Mouse (Mus musculus): Measurements from ENCODE around the gene Ubqln4. TPM values are rescaled to one million over a fixed set of nuclear protein-coding genes. Genes with fewer than 3 reads are reported as not detected.

Ubqln4 gene
- 10 to 100 TPM; 79.9 to 81.8 TPM for total RNA-seq (2021)
- long read RNA-seq, transcript Ubqln4-201 (11 exons, 3,330 nt), result major isoform, 40 of 82 reads
- long read RNA-seq, partial matches to known transcripts, result 35 of 82 reads
- long read RNA-seq, other reads (novel, unspliced or antisense), result 7 of 82 reads

DNA sequence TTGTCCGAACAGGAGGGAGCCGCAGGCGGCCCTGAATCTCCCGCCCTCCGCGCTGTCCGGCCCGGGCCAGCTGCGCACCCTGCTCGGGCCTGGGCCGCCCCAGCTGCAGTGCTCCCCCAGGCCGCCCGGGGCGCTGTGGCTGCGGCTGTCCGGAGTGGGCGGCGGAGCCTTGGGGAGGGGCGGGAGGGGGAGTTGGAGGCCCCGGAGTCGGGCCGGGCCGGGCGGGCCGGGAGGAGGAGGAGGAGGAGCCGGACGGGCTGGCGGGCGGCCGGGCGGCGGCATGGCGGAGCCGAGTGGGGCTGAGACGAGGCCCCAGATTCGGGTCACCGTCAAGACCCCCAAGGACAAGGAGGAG is at the start of gene Ubqln4:
Gene Ubqln4, plus strand, starts transcription at position 234 of the 355 bp plus-strand sequence.
- peak; percentile 93 to 94 for DNase-seq (ENCODE audit: low spot score in 2 of 2)

DNA sequence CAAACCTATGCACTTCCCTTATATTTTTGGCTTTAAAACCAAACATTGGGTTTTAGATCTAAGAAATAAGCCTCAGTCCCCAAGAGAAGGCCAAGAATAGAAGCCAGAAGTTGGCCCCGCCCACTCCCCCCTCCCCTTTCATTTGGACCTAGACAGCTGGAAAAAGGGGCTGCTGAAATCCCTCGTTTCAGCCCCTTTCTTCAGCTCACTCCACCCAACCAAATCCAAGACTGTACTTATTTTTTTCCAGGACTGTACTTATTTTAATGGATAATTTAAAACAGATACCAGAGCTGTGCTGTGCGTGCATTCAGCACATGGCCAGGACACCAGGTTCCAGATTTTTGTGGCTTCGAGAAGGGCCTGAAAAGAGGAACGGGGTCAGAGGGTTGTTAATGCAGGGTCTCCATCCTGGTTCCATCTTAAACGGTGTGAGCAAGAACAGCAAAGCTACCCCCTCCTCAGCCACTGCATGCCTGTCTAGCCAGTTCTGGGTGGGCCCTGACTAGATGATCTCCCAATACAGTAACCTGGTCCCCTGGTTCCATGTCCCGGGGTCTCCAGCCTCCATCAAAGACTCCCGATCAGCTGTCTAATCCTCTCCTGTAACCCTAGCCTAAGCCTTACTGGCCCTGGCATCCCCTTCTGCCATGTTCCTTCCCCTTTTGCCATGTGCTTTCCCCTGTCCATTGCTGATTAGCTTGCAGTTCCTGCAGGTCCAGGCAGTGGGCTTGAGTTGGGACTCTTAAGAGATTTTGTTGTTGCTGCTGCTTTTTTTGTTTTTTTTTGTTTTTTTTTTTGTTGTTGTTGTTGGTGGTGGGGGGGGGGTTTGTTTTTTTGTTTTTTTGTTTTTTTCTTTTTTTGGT is 49.4 kb upstream of the Ubqln4 start:
- DNase-seq (ENCODE audit: low spot score in 2 of 2), result no peak

DNA sequence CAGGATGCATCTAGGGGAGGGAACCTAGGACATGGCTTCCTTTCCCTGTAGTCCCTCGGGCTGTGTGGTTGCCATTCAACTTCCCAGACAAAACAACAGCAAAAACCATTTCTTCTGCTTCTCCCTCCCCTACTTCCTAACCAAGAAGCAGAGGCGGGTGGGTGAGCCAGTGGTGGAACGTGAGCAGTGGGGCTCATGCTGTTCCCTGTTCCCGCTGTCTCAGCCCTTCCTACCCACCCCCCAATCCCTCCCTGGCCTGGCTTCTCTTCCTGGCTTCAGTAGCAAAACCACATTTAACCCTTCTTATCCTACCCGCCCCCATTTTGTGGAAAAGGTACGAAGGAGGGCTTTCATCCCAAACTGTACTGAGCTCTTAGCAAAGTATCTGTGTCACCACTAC is 48.5 kb upstream of the Ubqln4 start:
- DNase-seq (ENCODE audit: low spot score in 2 of 2), result no peak

DNA sequence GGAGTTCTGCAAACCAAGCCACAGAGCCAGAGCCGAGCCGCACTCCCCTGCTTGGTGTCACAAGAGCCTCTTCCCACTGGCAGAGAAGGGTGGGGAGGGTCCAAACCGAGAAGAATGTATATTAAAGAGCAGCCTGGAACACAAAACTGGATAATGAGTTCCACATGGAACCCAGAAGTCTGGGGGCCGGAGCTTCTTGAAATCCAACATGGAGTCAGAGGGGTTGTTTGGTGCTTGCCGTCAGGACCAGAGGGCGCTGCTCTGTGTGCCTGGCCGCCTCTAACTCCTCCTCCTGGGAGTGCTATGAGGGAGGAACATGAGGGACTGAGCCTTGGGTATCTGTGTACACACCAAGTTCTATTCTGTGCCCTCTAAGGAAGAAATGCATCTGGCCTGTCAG is 47.8 kb upstream of the Ubqln4 start:
- no peak for DNase-seq (ENCODE audit: low spot score in 2 of 2)

DNA sequence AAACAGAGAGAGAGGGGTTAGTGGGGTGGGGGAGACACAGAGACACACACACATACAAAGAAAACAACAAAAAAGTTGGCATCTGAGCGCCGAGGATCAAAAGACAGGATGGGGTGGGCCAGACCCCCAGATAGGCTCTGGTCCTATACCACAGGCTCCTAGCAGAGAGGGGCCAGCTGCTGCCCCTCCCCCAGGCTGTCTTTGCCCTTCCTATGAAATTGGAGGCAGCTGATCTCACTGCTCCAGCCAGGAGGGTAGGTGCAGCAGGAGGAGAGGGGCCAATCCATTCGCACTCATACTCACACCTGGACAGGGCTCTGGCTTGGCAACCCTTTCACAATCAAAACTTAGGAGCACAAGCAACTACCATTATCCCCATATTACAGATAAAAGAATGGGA is 44.3 kb upstream of the Ubqln4 start:
- no peak for DNase-seq (ENCODE audit: low spot score in 2 of 2)

DNA sequence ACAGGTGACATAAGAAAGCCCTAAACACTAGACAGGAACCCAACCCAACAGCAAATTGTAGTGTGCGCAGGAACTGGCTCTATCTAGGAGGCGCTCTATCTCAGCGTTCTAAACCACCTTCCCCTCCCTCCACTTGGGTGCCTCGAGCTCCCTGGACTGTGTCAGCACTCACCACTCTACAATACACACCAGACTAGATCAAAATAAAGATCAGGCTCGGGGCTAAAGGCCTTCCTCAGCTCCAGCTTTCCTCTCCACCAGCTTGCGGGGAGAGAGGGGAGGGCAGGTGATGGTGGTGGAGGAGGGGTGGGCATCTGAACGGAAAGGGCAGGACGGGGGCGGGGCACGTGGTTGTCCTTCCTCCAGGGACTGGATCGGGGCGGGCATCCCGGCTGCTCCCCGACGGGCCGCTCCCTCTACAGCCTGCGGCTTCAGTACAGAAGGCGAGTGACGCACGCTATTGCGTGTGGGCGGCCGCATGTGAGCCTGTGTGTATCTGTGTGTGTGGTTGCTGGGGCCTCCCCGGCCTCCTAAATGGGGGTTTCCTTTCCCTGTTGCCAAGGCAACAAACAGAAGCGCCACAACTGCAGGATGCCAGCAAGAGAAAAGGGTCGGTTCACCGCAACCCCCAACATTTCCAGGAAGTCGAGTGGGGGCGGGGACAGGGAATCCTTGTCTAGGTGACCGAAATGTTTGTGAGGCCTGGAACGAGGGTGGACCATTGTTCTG is 43.7 kb upstream of the Ubqln4 start, which contains the start of gene Lmna:
Gene Lmna, minus strand, starts transcription at position 265 of the 729 bp plus-strand sequence.
- DNase-seq (ENCODE audit: low spot score in 2 of 2), result peak; percentile 86 to 90

DNA sequence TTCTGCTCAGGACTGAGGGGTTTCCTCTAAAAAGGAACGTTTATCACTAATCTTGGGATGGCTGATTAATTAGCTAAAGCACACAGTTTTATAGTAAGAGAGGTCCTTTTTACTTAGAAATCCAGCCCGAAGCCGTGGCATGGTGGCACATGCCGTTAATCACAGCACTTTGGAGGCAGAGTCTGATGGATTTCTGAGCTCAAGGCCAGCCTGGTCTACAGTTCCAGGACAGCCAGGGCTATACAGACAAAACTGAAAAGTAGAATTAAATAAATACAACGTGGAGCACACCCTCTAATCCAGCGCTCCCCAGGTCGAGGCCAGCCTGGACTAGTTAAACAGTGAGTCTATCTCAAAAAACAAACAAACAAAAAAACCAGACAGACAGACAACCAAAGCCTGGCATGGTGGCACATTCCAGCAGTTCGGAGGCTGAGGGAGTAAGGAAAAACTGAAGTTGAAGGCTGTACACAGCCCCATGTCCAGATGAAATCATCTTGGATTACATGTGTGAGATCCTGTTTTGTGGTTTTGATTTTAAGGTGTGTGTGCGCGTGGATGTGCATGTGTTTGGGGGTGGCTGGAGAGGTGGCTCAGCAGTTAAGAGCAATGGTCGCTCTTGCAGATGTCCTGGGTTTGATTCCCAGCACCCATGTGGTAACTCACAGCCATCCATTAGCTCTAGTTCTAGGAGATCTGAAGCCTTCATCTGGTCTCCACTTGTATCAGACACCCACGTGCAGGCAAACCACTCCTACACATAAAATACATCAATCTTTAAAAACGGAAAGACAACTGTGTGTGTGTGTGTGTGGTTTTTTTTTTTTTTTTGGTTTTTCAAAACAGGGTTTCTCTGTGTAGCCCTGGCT is 42.9 kb upstream of the Ubqln4 start:
- DNase-seq (ENCODE audit: low spot score in 2 of 2), result no peak

DNA sequence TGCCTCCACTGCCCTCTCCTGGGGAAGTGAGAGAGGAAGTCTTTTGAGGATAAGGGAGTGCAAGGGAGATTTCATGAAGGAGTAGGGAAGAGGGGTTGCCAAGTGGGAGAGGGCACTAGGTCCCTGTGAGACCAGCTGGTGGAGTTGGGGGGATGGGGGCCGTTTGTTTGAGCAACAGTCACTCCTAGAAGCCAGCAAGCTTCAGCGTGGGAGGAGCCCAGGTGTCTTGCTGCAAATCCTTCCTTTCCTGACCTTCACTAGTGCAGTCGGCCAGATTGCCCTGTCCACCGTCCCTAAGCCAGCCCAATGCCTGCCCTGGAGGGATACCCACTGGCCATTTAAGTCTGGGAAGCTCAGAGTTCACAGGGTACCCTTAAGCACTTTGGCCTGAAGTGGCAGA is 42.0 kb upstream of the Ubqln4 start:
- no peak for DNase-seq (ENCODE audit: low spot score in 2 of 2)

DNA sequence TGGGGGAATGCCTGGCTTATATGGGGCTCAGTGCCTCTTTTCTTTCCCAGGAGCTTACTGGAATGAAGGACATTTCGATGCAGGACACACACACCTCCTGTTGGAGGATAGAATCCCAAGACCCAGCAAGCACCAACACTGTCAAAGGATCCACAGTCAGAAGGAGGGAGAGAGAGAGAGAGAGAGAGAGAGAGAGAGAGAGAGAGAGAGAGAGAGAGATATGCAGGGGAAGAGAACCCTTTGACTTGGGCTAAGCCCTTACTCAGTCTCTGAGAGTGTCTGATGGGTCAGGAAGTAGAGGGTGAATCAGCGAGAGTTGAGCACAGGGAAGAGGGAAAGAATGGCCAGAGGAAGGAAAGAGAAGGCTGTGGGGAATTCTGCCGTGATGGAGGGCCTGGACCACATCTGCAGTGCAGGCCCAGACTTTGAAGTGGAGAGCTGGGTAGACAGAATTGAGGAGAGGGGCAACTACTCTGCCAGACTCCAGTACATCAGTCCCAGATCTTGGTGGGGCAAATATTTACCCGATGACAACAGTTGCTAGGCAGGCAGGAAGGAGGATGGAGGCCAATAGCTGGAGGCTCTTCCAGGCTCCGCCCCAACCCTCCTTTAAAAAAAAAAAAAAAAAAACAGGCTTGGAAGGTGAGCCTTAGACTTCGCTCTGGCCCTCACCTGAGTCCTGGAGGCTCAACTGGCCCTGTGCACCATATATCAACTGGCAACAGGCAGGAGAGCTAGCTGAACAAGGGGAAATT is 41.2 kb upstream of the Ubqln4 start:
- no peak for DNase-seq (ENCODE audit: low spot score in 2 of 2)

DNA sequence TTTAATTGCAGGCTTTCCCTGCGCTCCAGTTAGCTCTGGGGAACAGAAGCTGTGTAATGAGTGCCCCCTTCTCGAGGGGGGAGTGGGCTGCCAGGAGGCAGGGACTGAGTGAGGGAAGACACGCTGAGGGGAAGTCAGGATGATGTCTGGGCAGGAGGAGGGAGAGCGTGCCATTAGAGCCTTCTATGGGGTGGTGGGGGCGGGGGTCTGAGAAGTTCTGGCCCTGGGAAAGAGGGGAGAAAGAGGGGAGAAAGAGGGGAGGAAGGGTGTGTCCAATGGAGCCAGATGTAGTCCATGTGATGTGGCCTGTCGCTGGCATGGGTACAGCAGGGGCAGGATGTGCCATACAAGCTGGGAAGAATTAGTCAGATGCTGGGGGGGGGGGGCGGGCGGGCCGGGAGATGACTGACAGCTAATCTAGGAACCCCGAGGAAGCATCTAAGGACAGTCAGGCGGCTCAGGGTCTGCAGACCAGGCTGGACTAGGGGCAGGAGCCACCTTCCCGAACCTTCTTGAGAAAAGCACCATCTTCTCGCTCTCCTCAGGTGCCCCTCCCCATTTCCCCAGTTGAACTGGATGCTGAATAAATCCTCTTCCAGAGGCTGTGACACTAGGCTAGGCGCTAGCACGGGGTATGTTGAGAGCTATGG is 40.5 kb upstream of the Ubqln4 start:
- no peak for DNase-seq (ENCODE audit: low spot score in 2 of 2)

DNA sequence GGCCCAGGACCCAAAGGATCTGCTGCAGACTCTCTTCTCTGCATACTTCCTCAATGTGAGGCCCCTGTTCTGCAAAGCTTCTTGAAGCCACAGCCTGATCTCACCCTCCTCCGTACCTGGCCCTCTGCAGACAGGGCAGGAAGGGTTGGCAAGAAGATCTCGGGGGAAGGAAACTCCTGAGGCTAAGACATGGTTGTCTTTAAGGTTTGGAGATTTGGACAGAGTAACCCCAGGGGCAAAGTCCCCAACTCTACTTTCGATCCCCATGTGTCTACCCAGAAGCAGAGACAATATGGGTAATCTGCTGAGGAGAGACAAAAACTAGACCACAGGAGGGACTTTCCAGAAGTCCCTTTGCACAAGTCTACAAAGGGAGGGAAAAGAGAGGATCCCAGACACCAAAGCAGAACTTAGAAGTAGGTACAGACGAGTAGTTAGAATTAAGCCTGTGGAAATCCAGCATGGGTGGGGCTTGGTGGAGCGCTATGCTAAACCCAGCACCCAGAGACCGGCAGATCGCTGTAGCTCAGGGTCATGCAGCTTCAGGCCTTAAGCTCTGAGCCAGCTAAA is 39.9 kb upstream of the Ubqln4 start:
- DNase-seq (ENCODE audit: low spot score in 2 of 2), result no peak

DNA sequence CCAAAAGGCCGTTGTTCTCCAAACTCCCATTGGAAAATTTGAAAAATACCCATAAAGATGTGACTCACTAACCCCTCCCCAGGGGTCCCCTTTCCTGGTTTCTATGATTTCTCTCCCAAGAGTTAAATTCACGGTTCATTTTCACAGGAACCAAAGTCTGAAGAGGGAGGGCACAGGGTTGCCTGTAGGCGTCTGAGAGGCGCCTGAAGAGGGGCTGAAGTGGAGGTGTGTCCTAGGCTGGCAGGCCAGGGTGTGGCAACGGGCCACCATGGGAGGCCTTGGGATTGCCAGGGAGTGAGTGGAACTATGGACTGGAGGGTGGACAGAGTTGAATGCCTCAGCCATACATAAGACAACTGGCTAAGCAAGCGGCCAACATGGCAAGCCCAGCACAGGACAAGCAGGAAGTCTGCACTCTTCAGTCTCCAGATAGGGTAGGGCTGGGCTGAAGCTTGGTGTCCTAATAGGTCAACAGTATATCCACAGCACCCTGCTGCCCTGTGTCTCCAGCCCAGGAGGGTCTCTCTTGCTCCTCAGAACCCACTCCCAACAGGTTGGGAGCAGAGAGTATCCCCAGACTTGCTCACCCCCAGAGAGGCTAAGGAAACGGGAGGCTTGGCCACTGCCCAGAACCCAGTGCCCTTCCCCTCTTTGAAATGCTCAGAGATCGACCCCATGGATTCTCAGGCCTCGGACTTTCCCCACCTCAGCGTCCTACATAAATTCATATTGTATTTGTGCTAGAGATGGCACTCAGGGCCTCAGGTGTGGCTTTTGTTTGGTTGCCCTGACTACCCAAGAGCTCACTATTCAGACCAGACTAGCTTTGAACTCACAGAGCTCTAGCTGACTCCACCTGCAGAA is 39.1 kb upstream of the Ubqln4 start:
- no peak for DNase-seq (ENCODE audit: low spot score in 2 of 2)

DNA sequence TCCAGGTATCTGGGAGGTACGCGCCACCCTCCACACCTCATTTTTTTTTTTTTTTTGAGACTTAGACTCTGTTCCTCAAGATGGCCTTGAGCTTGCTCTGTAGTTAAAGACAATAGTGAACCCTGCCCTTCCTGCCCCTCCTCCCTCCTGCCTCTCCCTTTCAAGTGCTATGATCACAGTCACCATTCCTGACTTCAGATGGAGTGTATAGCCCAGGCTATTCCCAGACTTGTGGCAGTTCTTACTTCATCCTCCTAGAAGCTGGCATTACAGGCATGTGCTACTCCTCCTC is 38.5 kb upstream of the Ubqln4 start:
- no peak for DNase-seq (ENCODE audit: low spot score in 2 of 2)

DNA sequence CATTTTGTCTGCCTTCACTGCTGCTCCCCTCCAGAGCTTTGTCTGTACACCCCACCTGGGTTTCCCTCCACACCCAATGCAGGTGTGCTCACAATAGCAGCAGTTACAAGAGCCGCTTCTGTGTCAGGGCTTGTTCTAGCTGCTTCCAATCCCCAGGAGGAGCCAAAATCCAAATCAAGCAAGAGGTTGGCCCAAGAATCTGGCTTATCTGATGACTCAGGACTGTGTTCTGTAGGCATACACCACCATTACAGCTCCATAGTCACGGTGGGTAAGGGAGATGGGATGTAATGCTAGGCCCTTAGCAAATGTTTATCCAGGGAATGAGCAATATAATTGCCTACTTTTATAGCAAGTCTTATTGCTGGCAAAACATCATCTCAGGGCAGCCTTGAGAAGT is 37.2 kb upstream of the Ubqln4 start:
- no peak for DNase-seq (ENCODE audit: low spot score in 2 of 2)

DNA sequence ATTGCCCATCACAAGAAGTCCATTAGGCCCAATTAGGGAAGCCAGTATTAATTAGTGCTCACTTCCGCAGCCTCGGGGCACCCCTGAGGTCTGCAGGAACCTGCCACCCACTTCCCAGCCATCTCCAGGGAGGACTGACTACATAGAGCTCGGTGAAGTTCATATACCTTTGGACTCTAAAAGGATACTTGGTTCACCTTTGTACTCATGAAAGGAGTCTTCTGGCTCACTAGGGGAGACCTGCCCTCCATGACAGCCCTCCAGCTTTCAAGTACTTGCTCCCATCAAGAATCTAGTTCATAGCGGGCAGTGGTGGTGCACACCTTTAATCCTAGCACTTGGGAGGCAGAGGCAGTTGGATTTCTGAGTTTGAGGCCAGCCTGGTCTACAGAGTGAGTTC is 35.1 kb upstream of the Ubqln4 start:
- DNase-seq (ENCODE audit: low spot score in 2 of 2), result no peak

DNA sequence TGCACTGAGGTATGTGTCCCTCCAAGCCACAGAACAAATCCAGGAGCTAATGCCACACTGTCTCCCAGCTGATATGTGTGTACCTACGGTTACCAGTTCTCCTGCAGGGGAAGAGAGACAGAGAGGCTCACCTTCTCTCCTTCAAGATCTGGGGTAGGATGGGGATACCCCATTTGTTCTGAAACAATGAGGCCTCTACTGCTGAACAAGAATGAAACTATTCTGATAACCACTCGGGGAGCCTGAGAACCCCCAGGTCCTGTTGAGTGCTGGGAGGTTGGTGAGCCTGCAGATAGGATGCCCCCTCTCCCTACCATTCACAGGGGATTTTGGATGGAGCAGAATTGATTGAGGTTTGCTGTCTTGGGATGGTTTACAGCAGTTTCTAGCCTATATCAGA is 33.5 kb upstream of the Ubqln4 start:
- no peak for DNase-seq (ENCODE audit: low spot score in 2 of 2)

DNA sequence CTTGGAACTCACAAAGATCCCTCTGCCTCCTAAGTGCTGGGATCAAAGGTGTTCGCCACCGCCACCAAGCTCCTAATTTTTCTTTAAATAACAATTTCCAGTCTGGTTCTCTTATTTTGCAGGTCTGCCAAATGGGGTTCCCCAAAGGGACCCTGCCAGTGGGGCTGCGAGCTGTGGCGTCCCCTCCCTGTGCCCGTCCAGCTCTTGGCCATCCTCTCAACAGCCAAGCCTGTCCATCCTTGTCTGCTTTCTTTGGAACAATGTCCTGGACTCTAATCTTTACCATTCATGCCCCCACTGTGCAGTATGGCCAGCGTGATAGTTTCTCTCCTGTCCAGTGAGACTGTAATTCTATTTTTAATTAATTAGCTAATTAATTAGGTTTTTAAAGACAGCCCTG is 32.4 kb upstream of the Ubqln4 start:
- no peak for DNase-seq (ENCODE audit: low spot score in 2 of 2)

DNA sequence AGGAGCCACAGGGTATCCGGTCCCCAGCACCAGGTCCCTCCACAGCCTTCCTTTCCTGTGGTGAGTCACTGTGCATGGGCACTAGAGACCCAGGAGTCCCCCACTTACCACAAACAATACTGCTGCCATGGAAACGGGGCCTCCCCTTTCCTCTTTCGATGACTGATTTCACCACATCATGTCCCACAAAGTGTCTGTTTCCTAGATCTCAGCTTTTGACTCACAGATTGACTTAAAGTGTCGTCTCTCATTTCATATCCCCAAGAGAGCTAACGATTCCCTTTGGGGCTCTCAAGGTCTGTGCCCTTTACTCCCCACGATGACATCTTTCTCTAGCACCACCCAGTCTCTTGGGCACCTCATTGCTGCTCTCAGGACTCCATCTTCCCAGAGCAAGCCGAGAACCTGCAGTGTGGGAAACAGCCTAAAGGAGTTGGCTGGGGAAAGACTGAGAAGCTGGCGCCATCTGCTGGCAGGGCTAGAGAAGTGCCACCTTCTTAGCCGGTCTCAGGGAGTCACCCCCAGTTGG is 31.7 kb upstream of the Ubqln4 start:
- peak; percentile 71 to 74 for DNase-seq (ENCODE audit: low spot score in 2 of 2)

DNA sequence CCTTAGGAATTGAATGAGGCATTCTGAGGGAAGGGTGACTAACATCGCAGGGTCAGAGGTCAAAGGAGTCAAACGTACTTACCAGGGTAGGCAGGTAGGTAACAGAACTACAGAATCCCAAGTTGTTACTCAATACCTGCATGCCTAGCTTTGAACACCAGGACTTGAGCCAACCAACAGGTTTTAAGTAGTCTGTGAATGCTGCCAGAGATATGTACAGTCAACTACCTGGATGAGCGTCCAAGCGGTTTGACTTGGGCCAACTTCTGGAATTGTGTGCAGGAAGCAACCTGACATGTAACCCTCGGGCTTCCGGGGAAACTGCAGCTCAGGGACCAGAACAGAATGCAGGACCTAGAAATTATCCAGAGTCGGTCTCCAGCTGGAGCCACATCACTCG is 30.5 kb upstream of the Ubqln4 start:
- DNase-seq (ENCODE audit: low spot score in 2 of 2), result no peak
